Mouse (Mus musculus): ENCODE results near the gene Hmgcs2.

DNA sequence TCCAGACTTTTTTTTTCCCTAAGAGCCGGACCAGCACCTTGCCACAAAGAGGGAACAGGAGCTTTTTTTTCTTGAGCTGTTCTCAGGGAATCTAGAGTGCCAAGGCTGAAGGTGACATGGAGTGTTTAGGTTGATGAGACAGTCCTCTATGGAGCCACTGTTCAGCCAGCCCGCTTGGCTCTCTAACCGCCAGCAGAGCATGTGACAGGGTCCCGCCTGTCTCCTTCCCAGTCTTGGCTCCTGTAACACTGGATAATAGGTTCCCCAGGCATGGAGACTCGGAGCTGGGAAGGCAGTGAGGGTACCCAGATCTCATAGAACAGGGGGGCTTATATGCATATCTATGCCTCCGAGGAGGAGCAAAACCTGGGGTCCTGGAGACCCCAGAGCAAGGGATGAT lies 28.4 kb downstream of the Hmgcs2 start:
- TF ChIP-seq CTCF (IDR thresholded peaks at IDR 0.05; ENCODE audit: extremely low read depth, insufficient read depth, insufficient read length, insufficient replicate concordance): no peak
- no peak for TF ChIP-seq POLR2A (IDR thresholded peaks at IDR 0.05; ENCODE audit: low read depth, low read length)

Measured in spleen, adult 2 months (tissue).